Mouse (Mus musculus) testis, adult 10 weeks (tissue): ENCODE data around the gene Gm11099. TPM values are rescaled to one million over a fixed set of nuclear protein-coding genes. Genes with fewer than 3 reads are reported as not detected.

Experiments used
- polyA plus RNA-seq: library from polyadenylated mRNA; stranded (reverse); fragments of 350-450 nt; fragmentation: Illumina TruSeq; extraction: RNeasy Lipid Tissue Mini Kit (QIAGEN cat#74804); gene quantifications from one replicate; pipeline ENCODE4 v1.2.3, GENCODE M21; 2014; ENCODE audit warnings: low read depth, low replicate concordance

Gene Gm11099
- polyA plus RNA-seq, result not detected

GRCm38 (mm10) chr2:58859134-58859533, at the start of gene Gm11099:
Gene Gm11099, plus strand, starts transcription at chr2:58859434.

